Mouse (Mus musculus) G1E (cell line): ENCODE results near the gene Cltrn.

ENCODE experiments used
- CTCF ChIP-seq: IDR thresholded peaks from 2 replicates; pipeline ENCODE4 v1.5.1; 2012; ENCODE audit warnings: low read depth, low read length, inconsistent platforms, mixed read lengths
- GATA1 ChIP-seq: IDR thresholded peaks from 2 replicates; pipeline ENCODE4 v1.6.1; 2012; ENCODE audit warnings: borderline replicate concordance, low read length, inconsistent platforms, mixed read lengths
- GATA2 ChIP-seq: IDR thresholded peaks from 2 replicates; pipeline ENCODE4 v1.6.1; 2012; ENCODE audit warnings: low read depth, low read length, inconsistent platforms, borderline replicate concordance
- POLR2AphosphoS5 ChIP-seq: IDR thresholded peaks from 2 replicates; pipeline ENCODE4 v1.6.1; 2012; ENCODE audit warnings: low read depth, low read length, inconsistent platforms; ENCODE audit not compliant: insufficient replicate concordance
- TAL1 ChIP-seq: conservative IDR thresholded peaks from 2 replicates; pipeline ENCODE4 v1.6.1; 2012; ENCODE audit warnings: low read depth, low read length, inconsistent platforms, mixed read lengths

DNA sequence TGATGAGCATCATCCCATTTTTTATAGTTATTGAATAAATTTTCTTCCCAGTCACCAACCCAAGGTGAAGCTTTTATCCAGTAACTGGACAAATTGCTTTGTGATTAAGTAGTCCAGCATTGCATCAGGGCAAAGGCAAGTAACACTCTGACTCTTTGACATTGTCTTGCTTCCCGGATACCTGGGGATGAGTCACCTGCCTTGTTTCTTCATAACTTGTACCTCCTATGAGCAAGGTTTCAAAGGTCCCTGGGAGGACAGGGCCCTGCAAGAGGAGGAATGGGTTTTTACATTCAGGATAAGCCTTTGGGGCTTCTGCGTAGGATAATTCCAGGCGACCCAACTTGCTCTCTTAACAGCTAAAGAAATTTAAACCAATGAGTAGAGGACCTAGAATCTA is 35.3 kb downstream of the Cltrn start:
- no peak for TF ChIP-seq CTCF
- no peak for TF ChIP-seq POLR2AphosphoS5
- no peak for TF ChIP-seq GATA1
- no peak for TF ChIP-seq TAL1
- TF ChIP-seq GATA2, result no peak
